In genomic region chr4:107624951-107625350, GRCm38 (mm10) we compare ENCODE assay signal across 18 mouse cellular contexts. TPM values are rescaled to one million over a fixed set of nuclear protein-coding genes. Genes with fewer than 3 reads are reported as not detected.
DNase-seq lines count a peak whose midpoint lies in the region; ATAC-seq and TF ChIP-seq lines count a peak whose summit lies in the region.
"Had no signal": no experiment of that assay in that cellular context is flagged by ENCODE, and none has a peak within 500 bp of the region (broad histone marks: within the 10 kb centered on the region; RNA-seq: fewer than 3 reads in every experiment).

No protein-coding gene starts in this region.

- no peak for TF ChIP-seq POLR2A in thymus, adult 2 months (IDR thresholded peaks at IDR 0.05; ENCODE audit: control insufficient read depth, extremely low read depth, insufficient read depth, low read length, poor library complexity)

- H3K27ac ChIP-seq in hindbrain, embryonic 10.5 days = peak overlapping the region; percentile 73
- H3K27ac ChIP-seq in hindbrain, postnatal 0 days = no peak overlapping the region
- H3K27ac ChIP-seq in embryonic facial prominence, embryonic 10.5 days (replicated peaks) = peak overlapping the region; percentile 71
- peak overlapping the region; percentile 64; the same call in 1 of the 2 replicates for H3K27ac ChIP-seq in limb, embryonic 10.5 days
- no peak overlapping the region for H3K27ac ChIP-seq in thymus, adult 2 months (ENCODE audit: control insufficient read depth, insufficient read depth, low read length)
- H3K27ac ChIP-seq: liver, embryonic 14.5 days; midbrain, embryonic 12.5 days; neural tube, embryonic 12.5 days; stomach, postnatal 0 days had no signal

- H3K9me3 ChIP-seq in hindbrain, embryonic 10.5 days = no peaks in the 10 kb centered on the region
- H3K9me3 ChIP-seq in hindbrain, postnatal 0 days (ENCODE audit: low read length) = no peaks in the 10 kb centered on the region
- H3K9me3 ChIP-seq in embryonic facial prominence, embryonic 10.5 days = no peaks in the 10 kb centered on the region
- H3K9me3 ChIP-seq in limb, embryonic 10.5 days (replicated peaks) = no peaks in the 10 kb centered on the region
- H3K9me3 ChIP-seq: midbrain, embryonic 12.5 days; neural tube, embryonic 12.5 days had no signal

- DNase-seq in hindbrain, embryonic 10.5 days (ENCODE audit: low spot score) = peak; percentile 61
- DNase-seq in hindbrain, postnatal 0 days (ENCODE audit: low spot score) = no peak
- DNase-seq in 3T3-L1 (ENCODE audit: low read depth, low spot score) = peak; percentile 67
- DNase-seq in embryonic facial prominence, embryonic 10.5 days (ENCODE audit: low spot score) = peak; percentile 60
- peak; percentile 68 for DNase-seq in limb, embryonic 10.5 days (ENCODE audit: low spot score)
- DNase-seq in right cerebral cortex, postnatal 4 days = no peak
- DNase-seq in testis, postnatal 14 days (ENCODE audit: low spot score) = no peak
- DNase-seq in thymus, adult 2 months = no peak
- DNase-seq: adrenal gland, postnatal 25 days; cerebellum, postnatal 14 days; gastrocnemius, postnatal 25 days; lung, postnatal 10 days had no signal

- no peak overlapping the region for H3K4me2 ChIP-seq in hindbrain, postnatal 0 days (ENCODE audit: low read depth, low read length)
- H3K4me2 ChIP-seq: heart, embryonic 11.5 days; midbrain, embryonic 12.5 days; neural tube, embryonic 12.5 days had no signal

- WGBS in hindbrain, embryonic 10.5 days = 54% methylated on average over 5 of the region's 5 CpGs
- 57% methylated on average over 5 of the region's 5 CpGs for WGBS in hindbrain, postnatal 0 days
- 56% methylated on average over 5 of the region's 5 CpGs for WGBS in embryonic facial prominence, embryonic 10.5 days
- WGBS in limb, embryonic 10.5 days = 25% methylated on average over 5 of the region's 5 CpGs
- 95% methylated on average over 5 of the region's 5 CpGs for WGBS in thymus, adult 2 months

- no peak for ATAC-seq in hindbrain, postnatal 0 days

- H3K9ac ChIP-seq in hindbrain, postnatal 0 days (replicated peaks; ENCODE audit: low read length) = no peak overlapping the region
- H3K9ac ChIP-seq: liver, embryonic 14.5 days; midbrain, embryonic 12.5 days; neural tube, embryonic 12.5 days had no signal

- no peaks in the 10 kb centered on the region for H3K36me3 ChIP-seq in hindbrain, embryonic 10.5 days
- no peaks in the 10 kb centered on the region for H3K36me3 ChIP-seq in hindbrain, postnatal 0 days (ENCODE audit: insufficient read depth, low read length)
- H3K36me3 ChIP-seq in embryonic facial prominence, embryonic 10.5 days (replicated peaks) = no peaks in the 10 kb centered on the region
- no peaks in the 10 kb centered on the region for H3K36me3 ChIP-seq in limb, embryonic 10.5 days
- H3K36me3 ChIP-seq in thymus, adult 2 months (ENCODE audit: control insufficient read depth, insufficient read depth, low read length) = no peaks in the 10 kb centered on the region
- H3K36me3 ChIP-seq: midbrain, embryonic 12.5 days; neural tube, embryonic 12.5 days had no signal

- H3K27me3 ChIP-seq in hindbrain, embryonic 10.5 days (ENCODE audit: insufficient read depth, poor library complexity, severe bottlenecking) = peaks cover 18% of the 10 kb centered on the region
- no peaks in the 10 kb centered on the region for H3K27me3 ChIP-seq in hindbrain, postnatal 0 days (ENCODE audit: insufficient read depth, low read length)
- H3K27me3 ChIP-seq in embryonic facial prominence, embryonic 10.5 days (replicated peaks; ENCODE audit: low read depth, poor library complexity, severe bottlenecking) = peaks cover 56% of the 10 kb centered on the region
- H3K27me3 ChIP-seq in limb, embryonic 10.5 days (ENCODE audit: low read depth, poor library complexity, severe bottlenecking) = peaks cover 78% of the 10 kb centered on the region
- H3K27me3 ChIP-seq in thymus, adult 2 months (ENCODE audit: control insufficient read depth, insufficient read depth, low read length) = no peaks in the 10 kb centered on the region
- H3K27me3 ChIP-seq: neural tube, embryonic 12.5 days had no signal

- H3K4me3 ChIP-seq in hindbrain, embryonic 10.5 days = no peak overlapping the region
- H3K4me3 ChIP-seq in hindbrain, postnatal 0 days (ENCODE audit: low read length) = no peak overlapping the region
- no peak overlapping the region for H3K4me3 ChIP-seq in embryonic facial prominence, embryonic 10.5 days
- H3K4me3 ChIP-seq in limb, embryonic 10.5 days = no peak overlapping the region
- no peak overlapping the region for H3K4me3 ChIP-seq in thymus, adult 2 months (ENCODE audit: control insufficient read depth, insufficient read depth, low read length)
- H3K4me3 ChIP-seq: midbrain, embryonic 12.5 days; neural tube, embryonic 12.5 days had no signal

- TF ChIP-seq CTCF in hindbrain, postnatal 0 days (IDR thresholded peaks at IDR 0.05; ENCODE audit: low read depth) = no peak
- TF ChIP-seq CTCF in thymus, adult 2 months (IDR thresholded peaks at IDR 0.05; ENCODE audit: borderline replicate concordance, control insufficient read depth, extremely low read depth, insufficient read depth, low read length, poor library complexity) = no peak

- H3K4me1 ChIP-seq in hindbrain, embryonic 10.5 days (replicated peaks) = peaks cover 54% of the 10 kb centered on the region
- peaks cover 11% of the 10 kb centered on the region; the same call in 1 of the 2 replicates for H3K4me1 ChIP-seq in hindbrain, postnatal 0 days (ENCODE audit: insufficient read depth, low read length)
- H3K4me1 ChIP-seq in embryonic facial prominence, embryonic 10.5 days = peaks cover 55% of the 10 kb centered on the region
- H3K4me1 ChIP-seq in limb, embryonic 10.5 days = peaks cover 76% of the 10 kb centered on the region
- no peaks in the 10 kb centered on the region for H3K4me1 ChIP-seq in thymus, adult 2 months (replicated peaks; ENCODE audit: control insufficient read depth, insufficient read depth, low read length)

RNA-seq across cellular contexts. Expression of gene Dmrtb1, which starts 59.1 kb away (rescaled TPM):
- polyA plus RNA-seq in hindbrain, embryonic 10.5 days (2016; fragmentation: Nextera tagmentation; extraction: Ambion mirVana) = 8.2 and 23.2 TPM in 2 replicates
- total RNA-seq in hindbrain, postnatal 0 days (2014; rRNA removed) = 4.5 and 8.1 TPM in 2 replicates
- 9.6 and 12.2 TPM in 2 replicates for polyA plus RNA-seq in hindbrain, postnatal 0 days (2015; fragmentation: Nextera tagmentation; extraction: Ambion mirVana)
- 2.3 and 3.1 TPM in 2 replicates for polyA plus RNA-seq in embryonic facial prominence, embryonic 10.5 days (2016; fragmentation: Nextera tagmentation; extraction: Ambion mirVana)
- polyA plus RNA-seq in limb, embryonic 10.5 days (2016; fragmentation: Nextera tagmentation; extraction: Ambion mirVana) = 0.21 and 0.36 TPM in 2 replicates
- polyA plus RNA-seq in thymus, adult 2 months (2012; rRNA removed) = 2.0 and 3.4 TPM in 2 replicates
- total RNA-seq: adrenal gland, postnatal 25 days; gastrocnemius, postnatal 25 days had no signal
- polyA plus RNA-seq: heart, embryonic 11.5 days; stomach, postnatal 0 days; urinary bladder, adult 2 months had no signal

Comparison
In these comparisons a context has a peak if more than half of its experiments do, and no peak if none do; other contexts are left out.
1. DNase-seq: peak in hindbrain, embryonic 10.5 days (single experiment), 3T3-L1 (single experiment), embryonic facial prominence, embryonic 10.5 days (single experiment) and limb, embryonic 10.5 days (single experiment); none in hindbrain, postnatal 0 days (single experiment), right cerebral cortex, postnatal 4 days (single experiment), testis, postnatal 14 days (single experiment) and thymus, adult 2 months (single experiment).
2. H3K27ac ChIP-seq: peak in hindbrain, embryonic 10.5 days (single experiment), embryonic facial prominence, embryonic 10.5 days (single experiment) and limb, embryonic 10.5 days (single experiment); none in hindbrain, postnatal 0 days (single experiment) and thymus, adult 2 months (single experiment).